Mouse (Mus musculus): ENCODE measurements at regions not wholly inside any gene's neighbourhood (a gene's known extent, or its start where the extent isn't known, plus 50 kb on each side); places are given as distances from the start of the nearest gene placed in this dataset.

DNA sequence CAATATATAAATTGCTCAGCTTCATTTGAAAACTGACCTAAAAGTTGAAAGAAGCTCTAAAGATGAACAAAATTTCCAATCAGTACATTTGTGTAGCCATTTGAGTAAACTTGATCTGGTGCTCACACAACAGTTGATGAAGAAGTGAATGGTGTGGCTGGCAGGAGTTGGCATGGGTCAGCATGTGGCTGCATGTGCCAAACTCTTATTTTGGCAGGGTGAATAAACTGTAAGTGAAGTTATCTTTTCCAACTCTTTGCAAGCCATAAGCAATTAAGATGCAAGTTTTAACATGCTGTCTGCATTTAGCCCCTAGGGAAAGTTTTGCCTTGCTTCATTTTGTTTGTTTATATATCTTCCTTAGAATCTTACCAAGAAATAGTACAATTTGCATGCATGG, 291.0 kb upstream of the Thbs1 start:
- ATAC-seq (replicated peaks in 1 of 2; ENCODE audit: insufficient read depth in 1 of 2, low FRiP score in 2 of 2, low TSS enrichment in 1 of 2, low read depth in 1 of 2, poor library complexity in 2 of 2, severe bottlenecking in 2 of 2) = no peak

- no peak for ATAC-seq (replicated peaks in 1 of 2; ENCODE audit: insufficient read depth in 1 of 2, low FRiP score in 2 of 2, low TSS enrichment in 1 of 2, low read depth in 1 of 2, poor library complexity in 2 of 2, severe bottlenecking in 2 of 2)
Measured at GRCm38 (mm10) chr2:117825088-117825487, 286.6 kb upstream of the Thbs1 start.

- ATAC-seq (replicated peaks in 1 of 2; ENCODE audit: insufficient read depth in 1 of 2, low FRiP score in 2 of 2, low TSS enrichment in 1 of 2, low read depth in 1 of 2, poor library complexity in 2 of 2, severe bottlenecking in 2 of 2) = no peak
Measured at GRCm38 (mm10) chr2:117827278-117827677, 284.4 kb upstream of the Thbs1 start.

GRCm38 (mm10) chr2:117838387-117838786, 273.3 kb upstream of the Thbs1 start:
- ATAC-seq (replicated peaks in 1 of 2; ENCODE audit: insufficient read depth in 1 of 2, low FRiP score in 2 of 2, low TSS enrichment in 1 of 2, low read depth in 1 of 2, poor library complexity in 2 of 2, severe bottlenecking in 2 of 2) = no peak

- ATAC-seq (replicated peaks in 1 of 2; ENCODE audit: insufficient read depth in 1 of 2, low FRiP score in 2 of 2, low TSS enrichment in 1 of 2, low read depth in 1 of 2, poor library complexity in 2 of 2, severe bottlenecking in 2 of 2) = no peak
Measured at GRCm38 (mm10) chr2:117840406-117840805, 271.3 kb upstream of the Thbs1 start.

DNA sequence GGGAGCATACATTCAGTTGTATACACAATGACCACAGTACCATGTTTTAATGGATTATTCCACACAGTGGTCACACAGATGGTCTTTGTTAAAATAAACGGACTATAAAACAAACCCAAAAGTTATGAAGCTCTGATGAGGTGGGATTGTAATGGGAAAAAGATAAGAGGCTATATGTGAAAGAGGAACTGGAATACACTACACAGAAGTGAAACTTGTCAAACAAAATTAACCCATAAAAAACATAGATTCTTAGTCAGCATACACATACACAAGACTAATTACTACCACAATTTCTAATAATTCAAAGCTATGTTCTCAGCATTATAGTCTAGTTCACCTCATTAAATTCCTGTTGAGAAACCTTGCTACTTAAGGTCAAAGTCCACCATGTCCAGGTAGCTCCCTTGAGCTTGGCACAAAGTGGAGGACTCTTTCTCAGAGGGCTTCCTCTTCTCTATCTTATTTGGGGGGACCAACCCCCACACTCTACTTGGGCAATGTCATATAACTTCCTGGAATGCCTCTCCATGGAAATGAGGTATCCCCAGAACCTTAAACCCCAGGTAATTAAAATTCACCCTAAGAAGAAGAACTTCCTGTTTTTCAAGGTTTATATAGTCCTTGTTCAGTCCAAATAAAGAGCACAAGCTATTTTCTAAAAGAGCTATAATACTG, 269.2 kb upstream of the Thbs1 start:
- no peak for ATAC-seq (replicated peaks in 1 of 2; ENCODE audit: insufficient read depth in 1 of 2, low FRiP score in 2 of 2, low TSS enrichment in 1 of 2, low read depth in 1 of 2, poor library complexity in 2 of 2, severe bottlenecking in 2 of 2)

DNA sequence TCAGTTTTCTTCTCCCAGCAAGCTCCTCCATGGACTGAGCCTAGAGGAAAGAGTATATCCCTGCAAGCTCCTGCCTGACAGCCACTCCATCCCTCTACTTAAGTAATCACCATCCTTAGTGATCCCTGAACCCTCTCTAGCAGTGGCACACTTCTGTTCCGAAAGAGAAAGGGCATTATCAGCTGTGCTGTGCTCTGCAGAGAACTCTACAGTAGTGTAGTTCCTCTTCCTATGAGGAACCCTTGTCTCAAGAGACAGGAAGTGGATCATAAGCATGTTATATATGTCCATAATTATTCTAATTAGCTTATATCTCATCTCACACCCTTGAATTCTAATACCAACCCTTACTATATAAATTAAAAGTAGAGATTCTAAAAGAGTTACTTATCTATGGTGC, 259.2 kb upstream of the Thbs1 start:
- ATAC-seq (replicated peaks in 1 of 2; ENCODE audit: insufficient read depth in 1 of 2, low FRiP score in 2 of 2, low TSS enrichment in 1 of 2, low read depth in 1 of 2, poor library complexity in 2 of 2, severe bottlenecking in 2 of 2) = peak; percentile 29 to 53; a peak in 1 of 4 replicates

DNA sequence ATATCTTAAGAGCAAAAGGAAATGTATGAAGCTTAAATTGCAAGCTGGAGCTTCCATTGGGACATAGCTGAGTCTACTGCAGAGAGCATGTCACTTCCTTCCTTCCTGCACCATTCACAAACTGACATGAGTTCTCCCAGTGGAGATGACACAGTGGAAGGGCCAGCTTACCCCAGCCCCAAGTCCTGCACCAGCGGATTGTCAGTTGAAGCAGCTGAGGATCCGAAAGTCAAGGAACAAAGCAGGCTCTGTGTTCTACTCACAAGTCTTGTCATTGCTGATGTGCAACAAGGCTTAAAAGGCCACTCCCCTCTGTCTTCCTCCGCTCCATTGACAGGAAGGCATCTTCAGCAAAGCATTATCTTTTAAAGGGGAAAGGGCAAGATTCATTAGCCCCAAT, 249.4 kb upstream of the Thbs1 start:
- no peak for ATAC-seq (replicated peaks in 1 of 2; ENCODE audit: insufficient read depth in 1 of 2, low FRiP score in 2 of 2, low TSS enrichment in 1 of 2, low read depth in 1 of 2, poor library complexity in 2 of 2, severe bottlenecking in 2 of 2)

DNA sequence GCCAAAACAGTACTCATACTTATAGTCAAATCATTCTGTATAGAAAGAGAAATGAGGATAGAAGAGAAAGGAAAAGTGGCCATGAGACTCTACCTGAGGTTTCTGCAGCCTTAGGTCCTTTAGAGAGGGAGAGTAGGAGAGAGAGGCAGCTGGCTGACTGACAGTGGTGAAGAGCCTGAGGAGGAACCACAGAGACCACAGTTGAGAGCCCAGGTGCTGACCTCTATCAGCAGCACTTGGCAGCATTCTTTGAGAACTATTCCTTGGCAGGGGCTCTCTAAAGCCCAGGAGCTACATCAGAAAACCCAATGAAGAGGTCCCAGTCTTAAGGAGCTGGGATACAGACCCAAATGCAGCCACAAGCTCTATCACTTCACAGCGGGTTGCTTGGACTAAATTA, 246.6 kb upstream of the Thbs1 start:
- ATAC-seq (replicated peaks in 1 of 2; ENCODE audit: insufficient read depth in 1 of 2, low FRiP score in 2 of 2, low TSS enrichment in 1 of 2, low read depth in 1 of 2, poor library complexity in 2 of 2, severe bottlenecking in 2 of 2) = no peak

DNA sequence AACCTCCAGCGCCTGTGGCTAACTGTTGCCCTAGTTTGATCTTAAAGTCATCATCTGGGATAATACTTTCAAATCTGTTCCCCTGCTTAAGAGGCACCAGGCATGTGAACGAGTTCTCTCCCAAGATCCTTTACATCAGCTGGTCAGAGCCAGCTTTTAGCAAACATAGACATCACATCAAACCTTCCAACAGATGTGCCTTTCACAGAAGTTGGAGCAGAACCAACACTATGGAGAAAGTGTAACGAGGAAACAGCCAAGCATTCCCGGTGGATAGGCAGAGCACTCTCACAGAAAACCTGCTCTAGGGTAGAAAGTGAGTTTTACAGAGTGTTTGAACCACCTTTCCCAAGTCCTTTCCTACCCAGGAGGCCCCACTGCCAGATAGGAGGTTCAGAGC, 244.7 kb upstream of the Thbs1 start:
- ATAC-seq (replicated peaks in 1 of 2; ENCODE audit: insufficient read depth in 1 of 2, low FRiP score in 2 of 2, low TSS enrichment in 1 of 2, low read depth in 1 of 2, poor library complexity in 2 of 2, severe bottlenecking in 2 of 2) = no peak

GRCm38 (mm10) chr2:117867409-117867808, 244.3 kb upstream of the Thbs1 start:
- ATAC-seq (replicated peaks in 1 of 2; ENCODE audit: insufficient read depth in 1 of 2, low FRiP score in 2 of 2, low TSS enrichment in 1 of 2, low read depth in 1 of 2, poor library complexity in 2 of 2, severe bottlenecking in 2 of 2) = no peak

DNA sequence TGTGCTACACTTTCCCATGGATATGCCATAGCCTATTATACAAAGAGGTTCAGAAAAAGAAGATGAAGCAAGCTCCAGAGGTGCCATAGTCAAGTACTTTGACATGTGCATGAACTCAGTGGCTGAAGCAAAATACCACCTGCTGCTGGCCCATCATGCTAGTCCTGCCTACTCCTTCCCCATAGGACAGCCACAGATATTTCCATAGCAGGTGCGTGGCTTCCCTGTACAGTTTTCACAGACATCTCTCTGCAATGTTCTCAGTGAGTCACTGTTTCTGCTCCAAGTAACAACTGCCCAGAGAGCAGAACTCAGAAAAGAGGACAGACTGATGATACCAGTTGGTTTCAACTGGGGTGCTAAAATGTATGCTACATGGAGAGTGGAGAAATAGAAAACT, 242.8 kb upstream of the Thbs1 start:
- no peak for ATAC-seq (replicated peaks in 1 of 2; ENCODE audit: insufficient read depth in 1 of 2, low FRiP score in 2 of 2, low TSS enrichment in 1 of 2, low read depth in 1 of 2, poor library complexity in 2 of 2, severe bottlenecking in 2 of 2)

GRCm38 (mm10) chr2:117871507-117872282, 240.0 kb upstream of the Thbs1 start:
- no peak for ATAC-seq (replicated peaks in 1 of 2; ENCODE audit: insufficient read depth in 1 of 2, low FRiP score in 2 of 2, low TSS enrichment in 1 of 2, low read depth in 1 of 2, poor library complexity in 2 of 2, severe bottlenecking in 2 of 2)

- ATAC-seq (replicated peaks in 1 of 2; ENCODE audit: insufficient read depth in 1 of 2, low FRiP score in 2 of 2, low TSS enrichment in 1 of 2, low read depth in 1 of 2, poor library complexity in 2 of 2, severe bottlenecking in 2 of 2) = no peak
Measured at GRCm38 (mm10) chr2:117877816-117878215, 233.9 kb upstream of the Thbs1 start.

DNA sequence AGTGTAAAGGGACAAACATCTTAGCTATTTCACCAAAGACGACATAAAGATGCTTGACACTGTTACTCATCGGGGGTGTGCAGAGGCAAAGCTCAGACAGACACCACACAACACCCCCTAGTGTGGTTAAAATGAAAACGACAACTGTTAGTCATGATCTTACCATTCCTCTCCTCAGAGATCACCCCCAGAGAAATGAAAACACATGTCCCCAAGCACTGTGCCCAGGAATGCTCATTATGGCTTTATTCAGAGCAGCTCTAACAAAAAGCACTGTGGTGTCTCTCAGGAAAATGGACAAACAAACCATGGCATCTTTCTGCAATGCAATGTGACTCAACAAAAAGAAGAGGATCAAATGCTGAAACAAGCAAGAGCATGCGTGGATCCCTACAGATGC, 229.5 kb upstream of the Thbs1 start:
- no peak for ATAC-seq (replicated peaks in 1 of 2; ENCODE audit: insufficient read depth in 1 of 2, low FRiP score in 2 of 2, low TSS enrichment in 1 of 2, low read depth in 1 of 2, poor library complexity in 2 of 2, severe bottlenecking in 2 of 2)

DNA sequence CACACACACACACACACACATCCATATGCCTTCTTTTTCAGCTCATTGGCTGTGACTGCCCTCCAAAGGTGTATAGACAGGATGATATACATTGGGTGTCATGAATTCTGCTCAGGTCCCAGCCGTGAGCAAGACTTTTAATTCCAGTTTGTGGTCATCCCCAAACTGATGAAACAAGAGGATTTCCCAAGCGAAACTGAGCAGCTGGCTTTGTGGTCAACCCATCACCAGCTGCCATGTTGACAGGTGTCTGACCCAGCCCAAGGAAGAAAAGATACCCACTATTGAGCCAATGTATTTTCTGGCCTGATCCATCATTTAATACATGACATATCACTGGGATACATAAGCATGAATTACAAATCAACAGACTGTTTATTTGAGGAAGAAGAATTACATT, 228.8 kb upstream of the Thbs1 start:
- ATAC-seq (replicated peaks in 1 of 2; ENCODE audit: insufficient read depth in 1 of 2, low FRiP score in 2 of 2, low TSS enrichment in 1 of 2, low read depth in 1 of 2, poor library complexity in 2 of 2, severe bottlenecking in 2 of 2) = no peak

GRCm38 (mm10) chr2:117886516-117886915, 225.2 kb upstream of the Thbs1 start:
- ATAC-seq (replicated peaks in 1 of 2; ENCODE audit: insufficient read depth in 1 of 2, low FRiP score in 2 of 2, low TSS enrichment in 1 of 2, low read depth in 1 of 2, poor library complexity in 2 of 2, severe bottlenecking in 2 of 2) = no peak

DNA sequence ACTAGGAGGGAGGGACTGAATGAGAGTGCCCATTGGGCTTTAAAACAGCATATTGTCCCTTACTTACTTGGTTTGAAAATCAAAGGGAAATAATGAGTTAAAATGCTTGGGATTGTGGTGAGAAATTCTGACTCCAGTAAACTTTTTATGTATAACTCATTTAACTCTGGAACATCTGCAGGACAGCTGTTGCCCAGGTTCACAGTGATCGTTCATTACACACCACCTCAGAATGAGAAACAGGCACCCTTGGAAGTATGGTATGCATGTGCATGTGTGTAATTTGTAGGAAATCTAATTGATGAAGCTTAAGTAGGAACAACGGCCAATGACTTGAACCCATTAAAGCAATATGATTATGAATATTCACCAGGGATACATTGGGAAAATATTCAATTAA, 210.4 kb upstream of the Thbs1 start:
- no peak for ATAC-seq (replicated peaks in 1 of 2; ENCODE audit: insufficient read depth in 1 of 2, low FRiP score in 2 of 2, low TSS enrichment in 1 of 2, low read depth in 1 of 2, poor library complexity in 2 of 2, severe bottlenecking in 2 of 2)

GRCm38 (mm10) chr2:117902837-117903236, 208.8 kb upstream of the Thbs1 start:
- no peak for ATAC-seq (replicated peaks in 1 of 2; ENCODE audit: insufficient read depth in 1 of 2, low FRiP score in 2 of 2, low TSS enrichment in 1 of 2, low read depth in 1 of 2, poor library complexity in 2 of 2, severe bottlenecking in 2 of 2)

Data from hematopoietic stem cell, adult 5-6 weeks (primary cell).